Mouse (Mus musculus) liver, embryonic 14.5 days (tissue): ENCODE data around the gene Xpnpep1. TPM values are rescaled to one million over a fixed set of nuclear protein-coding genes. Genes with fewer than 3 reads are reported as not detected.

ENCODE experiments used
- ATAC-seq: fragments of 200-750 bp; cut with Nextera tagmentation; 2 replicates; pipeline ENCODE4 v1.8.0; 2017; ENCODE audit warnings: moderate number of reproducible peaks, mild to moderate bottlenecking, moderate library complexity; ENCODE audit not compliant: insufficient read depth
- DNase-seq, 3 experiments: peaks; one replicate each; pipeline ENCODE4 v3.0.0-alpha.2; 2012 to 2013; ENCODE audit warnings: low read depth in 3 of 3, low spot score in 3 of 3
- H3K27ac ChIP-seq: fragments of 300-500 bp; sonication (generic); 2 replicates; pipeline ENCODE4 v1.5.1; 2014; ENCODE audit warnings: moderate library complexity, mild to moderate bottlenecking, control low read depth, inconsistent platforms
- H3K27me3 ChIP-seq: fragments of 300-500 bp; sonication (generic); 2 replicates; pipeline ENCODE4 v1.6.1; 2014; ENCODE audit warnings: mild to moderate bottlenecking, low read length, moderate library complexity; ENCODE audit not compliant: control insufficient read depth, insufficient read depth
- H3K36me3 ChIP-seq: fragments of 300-500 bp; sonication (generic); replicated peaks from 2 replicates; pipeline ENCODE4 v1.6.1; 2014; ENCODE audit warnings: low read depth; ENCODE audit not compliant: control insufficient read depth, insufficient read depth
- H3K4me1 ChIP-seq, 2 experiments: fragments of 200-500 bp in 1 of 2; fragments of 300-500 bp in 1 of 2; sonication (generic) in 1 of 2; replicated peaks; 2 replicates each; pipeline ENCODE4 v1.6.1; 2012 to 2014; ENCODE audit warnings: antibody characterized with exemption in 1 of 2, inconsistent platforms in 1 of 2, low read length in 1 of 2; ENCODE audit not compliant: control insufficient read depth in 2 of 2, insufficient read depth in 2 of 2
- H3K4me2 ChIP-seq: fragments of 300-500 bp; sonication (generic); 2 replicates; pipeline ENCODE4 v1.6.1; 2014; ENCODE audit warnings: low read depth, mild to moderate bottlenecking, control low read depth, moderate library complexity
- H3K4me3 ChIP-seq, 2 experiments: fragments of 200-500 bp in 1 of 2; fragments of 300-500 bp in 1 of 2; sonication (generic) in 1 of 2; 2 replicates each; pipeline ENCODE4 v1.5.1; 2012 to 2014; ENCODE audit warnings: low read depth in 2 of 2, low read length in 2 of 2, mild to moderate bottlenecking in 2 of 2, control low read depth in 1 of 2, inconsistent platforms in 1 of 2, moderate library complexity in 1 of 2; ENCODE audit not compliant: insufficient read depth in 1 of 2
- H3K9ac ChIP-seq: fragments of 300-500 bp; sonication (generic); replicated peaks from 2 replicates; pipeline ENCODE4 v1.6.1; 2014; ENCODE audit warnings: mild to moderate bottlenecking, control low read depth, moderate library complexity
- H3K9me3 ChIP-seq: fragments of 300-500 bp; sonication (generic); 2 replicates; pipeline ENCODE4 v1.6.1; 2016; ENCODE audit warnings: low read length, mixed read lengths; ENCODE audit not compliant: control insufficient read depth
- CTCF ChIP-seq: IDR thresholded peaks from 2 replicates; pipeline ENCODE4 v1.5.1; 2016; ENCODE audit warnings: antibody characterized with exemption, low read depth, control low read depth
- EP300 ChIP-seq: IDR thresholded peaks from 2 replicates; pipeline ENCODE4 v1.6.1; 2016; ENCODE audit warnings: antibody characterized with exemption, low read depth
- WGBS: fragments of 180-500 bp; shearing (Covaris S2); extraction: QIAGEN DNeasy Blood & Tissue Kit; methylation state at CpG from one replicate; pipeline ENCODE4 v1.1.7; 2014; ENCODE audit not compliant: insufficient replicate concordance; 5-methylcytosine and 5-hydroxymethylcytosine counted together
- polyA plus RNA-seq, 2 experiments: library from polyadenylated mRNA; depleted of rRNA in 1 of 2; stranded (reverse) in 1 of 2; unstranded in 1 of 2; fragments of >200 nt; fragmentation: Nextera tagmentation in 1 of 2; extraction: Ambion mirVana in 1 of 2; gene quantifications; 2 replicates each; pipeline versions ENCODE4 v1.2.1 to v1.2.3; 2012 to 2014

Xpnpep1 gene
- polyA plus RNA-seq, 2 experiments = 51.9 to 93.9 TPM

DNA sequence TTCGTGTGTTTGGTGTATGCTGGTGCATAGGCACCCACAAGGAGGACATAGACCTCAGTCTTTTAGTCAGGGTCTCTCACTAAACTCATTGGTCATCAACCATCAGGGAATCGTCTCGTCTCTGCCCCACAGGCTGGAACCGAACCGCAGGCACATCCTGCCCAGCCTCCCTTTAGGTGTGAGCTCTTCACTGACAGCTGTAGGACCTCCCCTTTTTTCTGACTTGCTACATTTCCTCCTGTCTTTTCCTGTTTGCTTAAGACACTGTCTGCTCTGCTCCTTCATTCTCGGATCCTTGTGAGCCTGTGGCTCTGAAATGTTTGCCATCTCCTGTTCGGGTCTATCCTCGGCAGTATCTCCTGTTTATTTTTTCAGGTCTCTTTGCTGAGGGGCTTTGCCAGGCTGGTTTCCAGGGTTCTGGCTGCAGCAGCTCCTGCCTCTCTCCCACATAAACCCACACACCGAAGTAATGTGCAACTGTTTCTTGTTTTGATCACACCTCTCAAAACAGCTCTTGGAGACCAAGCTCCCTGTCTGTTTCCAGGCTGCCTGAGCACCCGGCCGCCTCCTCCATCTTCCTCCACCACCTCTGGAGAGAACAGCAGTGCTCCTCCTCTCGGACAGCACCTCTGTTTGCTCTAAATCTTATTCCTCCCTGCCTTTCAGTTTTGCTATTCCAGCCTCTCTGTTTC lies 60.8 kb downstream of the Xpnpep1 start:
- no peak for DNase-seq
- ATAC-seq = no peak
- no peak overlapping the region for H3K4me3 ChIP-seq
- no peaks in the 10 kb centered on the region for H3K36me3 ChIP-seq
- no peaks in the 10 kb centered on the region for H3K4me1 ChIP-seq
- H3K27ac ChIP-seq = no peak overlapping the region
- no peak overlapping the region for H3K9ac ChIP-seq
- H3K9me3 ChIP-seq = no peaks in the 10 kb centered on the region
- H3K27me3 ChIP-seq = no peaks in the 10 kb centered on the region
- no peak overlapping the region for H3K4me2 ChIP-seq
- TF ChIP-seq EP300 (no peak), CTCF (no peak)
- WGBS = 39% methylated on average over 12 of the region's 12 CpGs

DNA sequence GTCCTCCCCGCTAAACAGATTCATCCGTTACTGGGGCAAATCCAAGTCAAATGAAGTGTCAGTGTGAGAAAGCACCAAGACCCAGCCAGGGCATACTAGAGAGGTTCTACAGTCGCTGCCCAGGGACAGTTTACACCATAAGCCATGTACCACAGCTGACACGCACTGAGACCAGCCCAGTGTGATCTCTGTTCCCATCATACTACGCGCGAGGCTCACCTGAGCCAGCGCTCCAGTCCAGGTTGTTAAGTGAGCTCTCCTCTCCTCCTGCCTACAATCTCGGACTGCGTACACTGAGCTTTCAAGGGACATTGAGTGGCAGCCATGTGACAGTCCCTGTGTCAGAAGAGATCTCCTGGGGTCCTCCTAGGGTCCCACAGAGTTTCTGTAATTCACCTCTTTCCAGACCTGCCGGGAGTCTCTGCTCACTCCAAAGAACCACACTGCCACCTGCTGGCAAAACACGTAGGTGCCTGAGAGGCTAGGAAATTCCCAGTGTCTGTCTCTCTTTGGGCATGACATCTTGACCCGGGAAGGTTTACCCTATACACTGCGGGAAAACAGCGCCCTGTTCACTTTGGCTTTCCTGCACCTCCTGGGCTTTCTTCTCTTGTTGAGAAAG lies 64.3 kb downstream of the Xpnpep1 start:
- no peak overlapping the region for H3K4me2 ChIP-seq
- peak; percentile 85 for TF ChIP-seq CTCF
- TF ChIP-seq EP300 = no peak
- no peak overlapping the region for H3K4me3 ChIP-seq
- H3K9me3 ChIP-seq = no peaks in the 10 kb centered on the region
- no peak for ATAC-seq
- 53% methylated on average over 15 of the region's 15 CpGs for WGBS
- no peaks in the 10 kb centered on the region for H3K36me3 ChIP-seq
- no peaks in the 10 kb centered on the region for H3K27me3 ChIP-seq
- H3K4me1 ChIP-seq = no peaks in the 10 kb centered on the region
- peak; percentile 16 to 22 (median 16) for DNase-seq
- no peak overlapping the region for H3K9ac ChIP-seq
- no peak overlapping the region for H3K27ac ChIP-seq

DNA sequence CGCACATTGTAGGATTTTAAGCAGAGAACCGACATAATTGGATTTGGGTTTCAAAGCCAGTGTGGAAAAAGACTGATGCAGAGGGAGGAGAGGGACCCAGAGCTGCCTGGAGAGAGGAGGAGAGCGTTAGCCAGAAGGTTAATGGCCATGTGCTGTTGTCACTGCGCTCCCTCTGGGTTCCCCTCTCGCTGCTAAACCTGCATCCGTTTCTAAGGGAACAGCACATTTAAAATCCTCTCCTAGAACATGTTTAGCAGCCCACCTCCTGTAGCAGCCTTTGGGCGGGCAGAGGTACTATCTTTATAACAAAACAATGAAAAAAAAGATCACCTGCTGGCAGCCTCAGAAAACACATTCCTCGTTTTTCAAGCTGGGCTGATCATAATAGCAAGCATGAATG lies 73.7 kb downstream of the Xpnpep1 start:
- no peak for TF ChIP-seq CTCF
- TF ChIP-seq EP300 = no peak
- ATAC-seq = no peak
- no peaks in the 10 kb centered on the region for H3K9me3 ChIP-seq
- 64% methylated on average over 8 of the region's 8 CpGs for WGBS
- H3K27me3 ChIP-seq = no peaks in the 10 kb centered on the region
- H3K4me3 ChIP-seq = no peak overlapping the region
- H3K36me3 ChIP-seq = no peaks in the 10 kb centered on the region
- no peak overlapping the region for H3K27ac ChIP-seq
- no peaks in the 10 kb centered on the region for H3K4me1 ChIP-seq
- DNase-seq = no peak
- H3K4me2 ChIP-seq = no peak overlapping the region
- H3K9ac ChIP-seq = no peak overlapping the region

DNA sequence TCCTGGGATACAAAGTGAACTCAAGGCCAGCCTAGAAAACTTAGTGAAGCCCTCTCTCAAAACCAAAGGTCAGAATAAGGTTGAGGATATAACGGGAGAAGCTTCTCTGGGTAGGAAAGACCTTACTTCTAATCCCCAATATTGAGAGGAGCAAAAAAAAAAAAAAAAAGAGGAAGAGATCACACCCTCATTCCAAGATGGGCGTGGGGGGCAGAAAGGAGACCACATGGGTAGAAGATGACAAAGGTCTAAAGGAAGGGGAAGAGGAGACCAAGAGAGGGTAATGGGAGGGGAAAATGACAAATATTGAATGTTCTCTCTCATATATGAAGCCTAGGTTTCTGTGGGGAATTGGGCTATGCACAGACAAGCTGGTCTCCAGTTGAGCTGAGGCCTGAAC lies 77.3 kb downstream of the Xpnpep1 start:
- 56% methylated on average over 2 of the region's 2 CpGs for WGBS
- ATAC-seq = no peak
- Histone ChIP-seq H3K4me1 (no peaks in the 10 kb centered on the region), H3K27me3 (no peaks in the 10 kb centered on the region), H3K27ac (no peak overlapping the region), H3K4me3 (no peak overlapping the region), H3K36me3 (no peaks in the 10 kb centered on the region), H3K9ac (no peak overlapping the region), H3K4me2 (no peak overlapping the region), H3K9me3 (no peaks in the 10 kb centered on the region)
- no peak for DNase-seq
- TF ChIP-seq EP300 (no peak), CTCF (no peak)

DNA sequence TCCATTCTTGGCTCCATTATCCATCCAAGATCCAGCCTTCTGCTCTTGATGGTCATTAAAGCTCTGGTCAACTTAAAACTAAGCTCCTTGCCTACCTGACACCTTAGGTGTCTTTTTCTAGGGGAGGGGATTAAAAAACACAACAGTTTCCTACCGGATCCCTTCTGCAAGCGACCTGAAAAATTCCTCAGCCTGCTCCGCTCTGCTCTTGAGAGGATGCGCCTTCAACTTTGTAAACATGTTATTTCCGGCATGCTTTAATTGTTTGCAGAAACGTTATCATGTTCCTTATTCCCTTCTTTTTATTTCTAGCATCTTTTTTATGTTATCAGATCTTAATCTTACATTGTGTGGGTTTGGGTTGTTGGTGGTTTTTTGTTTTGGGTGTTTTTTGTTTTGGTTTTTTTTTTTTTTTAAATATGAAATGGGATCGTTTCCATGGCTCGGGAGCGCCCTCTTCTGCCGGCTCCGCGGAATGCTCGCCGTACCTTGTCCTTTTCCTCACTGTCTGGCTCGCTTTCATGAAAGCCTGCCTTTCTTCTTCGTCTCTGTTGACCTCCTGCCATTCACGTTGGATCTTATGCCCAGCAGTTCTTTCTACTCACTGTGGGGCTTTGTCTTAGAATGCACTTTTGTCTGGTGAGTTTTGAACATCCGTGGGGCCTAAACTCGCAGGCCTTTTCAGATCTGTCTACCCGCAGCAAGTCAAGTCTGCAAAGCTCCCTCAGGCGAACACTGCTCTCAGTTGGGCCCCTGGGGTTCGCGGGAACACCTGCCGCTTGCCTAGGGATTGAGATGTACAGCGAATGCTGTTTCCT lies 117.1 kb downstream of the Xpnpep1 start:
- DNase-seq (no peak), ATAC-seq (no peak)
- H3K36me3 ChIP-seq = no peaks in the 10 kb centered on the region
- H3K27ac ChIP-seq = no peak overlapping the region
- TF ChIP-seq EP300 = no peak
- TF ChIP-seq CTCF = peak; percentile 66
- H3K4me1 ChIP-seq = no peaks in the 10 kb centered on the region
- no peaks in the 10 kb centered on the region for H3K9me3 ChIP-seq
- peak overlapping the region; percentile 9; the same call in 1 of the 2 replicates for H3K4me2 ChIP-seq
- H3K4me3 ChIP-seq = no peak overlapping the region
- H3K9ac ChIP-seq = no peak overlapping the region
- no peaks in the 10 kb centered on the region for H3K27me3 ChIP-seq
- WGBS = 12% methylated on average over 25 of the region's 25 CpGs
